Mouse (Mus musculus): ENCODE results near the gene Gm17545. TPM values are rescaled to one million over a fixed set of nuclear protein-coding genes. Genes with fewer than 3 reads are reported as not detected.
"Not testable (repeated sequence)": the region's sequence is repeated elsewhere in the genome, so short reads cannot be mapped to it uniquely, and the experiment has no call there.

The Gm17545 gene
- not detected for total RNA-seq (2022)

DNA sequence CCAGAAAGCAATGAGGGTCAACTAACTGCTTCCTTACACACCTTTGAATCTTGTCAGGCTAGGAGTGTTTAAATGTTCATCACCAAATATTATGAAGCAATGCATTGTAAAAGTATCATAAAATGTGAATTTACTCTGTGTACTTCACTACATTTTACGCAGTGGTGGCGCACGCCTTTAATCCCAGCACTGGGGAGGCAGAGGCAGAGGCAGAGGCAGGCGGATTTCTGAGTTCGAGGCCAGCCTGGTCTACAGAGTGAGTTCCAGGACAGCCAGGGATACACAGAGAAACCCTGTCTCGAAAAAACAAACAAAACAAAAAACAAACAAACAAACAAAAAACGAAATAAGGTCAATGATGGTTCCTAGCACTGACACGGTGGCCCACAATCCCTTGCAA lies at the start of gene Gm17545:
Gm17545 (plus strand) TSS at position 301 of the 400 bp plus-strand sequence.
- DNase-seq (ENCODE audit: low spot score in 2 of 2) = not testable (repeated sequence)

DNA sequence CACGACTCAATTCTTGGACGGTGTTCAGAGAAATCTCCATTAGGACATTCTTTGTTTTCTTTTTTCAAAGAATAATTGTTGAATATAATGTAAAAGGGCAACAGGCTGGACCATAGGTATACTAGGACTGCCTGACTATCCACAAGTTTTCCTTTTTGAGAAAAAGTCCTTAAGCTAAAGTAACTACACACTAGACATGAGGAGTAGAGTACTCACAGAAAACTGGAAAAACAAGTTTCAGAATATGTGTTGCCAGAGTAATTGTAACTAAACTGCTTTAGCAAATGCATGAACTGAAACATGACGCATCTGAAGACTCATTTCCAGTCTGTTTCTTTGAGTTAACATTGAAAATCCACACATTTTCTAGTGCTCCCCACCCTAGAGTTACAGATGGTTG lies 48.7 kb upstream of the Gm17545 start:
- DNase-seq (ENCODE audit: low spot score in 2 of 2) = no peak

DNA sequence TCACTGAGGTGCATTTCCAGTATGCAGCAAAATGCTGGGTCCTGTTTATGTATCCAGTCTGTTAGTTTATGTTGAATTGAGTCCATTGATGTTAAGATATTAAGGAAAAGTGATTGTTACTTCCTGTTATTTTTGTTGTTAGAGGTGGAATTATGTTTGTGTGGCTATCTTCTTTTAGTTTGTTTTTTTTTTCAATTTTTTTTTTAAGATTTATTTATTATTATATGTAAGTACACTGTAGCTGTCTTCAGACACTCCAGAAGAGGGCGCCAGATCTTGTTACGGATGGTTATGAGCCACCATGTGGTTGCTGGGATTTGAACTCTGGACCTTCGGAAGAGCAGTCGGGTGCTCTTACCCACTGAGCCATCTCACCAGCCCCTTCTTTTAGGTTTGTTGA lies 46.5 kb upstream of the Gm17545 start:
- DNase-seq (ENCODE audit: low spot score in 2 of 2) = not testable (repeated sequence)

DNA sequence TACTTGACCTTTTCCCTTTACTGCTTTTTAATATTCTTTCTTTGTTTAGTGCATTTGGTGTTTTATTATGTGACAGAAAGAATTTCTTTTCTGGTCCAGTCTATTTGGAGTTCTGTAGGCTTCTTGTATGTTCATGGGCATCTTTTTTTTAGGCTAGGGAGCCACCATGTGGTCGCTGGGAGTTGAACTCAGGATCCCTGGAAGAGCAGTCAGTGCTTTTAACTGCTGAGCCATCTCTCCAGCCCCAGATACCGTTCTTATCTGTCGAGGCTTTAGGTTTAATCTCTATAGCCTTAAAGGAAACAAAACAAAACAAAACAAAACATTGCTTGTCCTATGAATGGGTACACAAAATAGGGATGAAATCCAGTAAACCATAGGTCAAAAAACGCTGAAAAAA lies 45.7 kb upstream of the Gm17545 start:
- DNase-seq (ENCODE audit: low spot score in 2 of 2) = not testable (repeated sequence)

DNA sequence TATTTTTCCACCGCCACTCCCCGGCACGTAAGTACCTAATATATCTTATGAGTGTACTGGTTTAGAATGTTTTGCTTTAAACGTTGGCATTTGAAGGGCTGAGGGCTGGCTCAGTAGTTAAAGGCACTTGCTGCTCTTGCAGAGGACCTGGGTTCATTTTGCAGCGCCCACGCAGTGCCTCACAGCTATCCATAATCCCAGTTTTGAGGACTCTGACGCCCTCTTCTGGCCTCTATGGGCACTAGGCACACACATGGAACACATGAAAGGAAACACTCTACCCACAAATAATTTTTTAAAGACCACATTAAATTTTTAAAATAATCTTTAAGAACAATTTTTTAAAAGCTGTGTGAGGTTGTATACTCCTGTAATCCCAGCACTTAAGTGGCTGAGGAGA lies 44.6 kb upstream of the Gm17545 start:
- DNase-seq (ENCODE audit: low spot score in 2 of 2) = no peak

- DNase-seq (ENCODE audit: low spot score in 2 of 2) = peak; percentile 98
Observed at GRCm38 (mm10) chr9:22411002-22411857, 42.9 kb upstream of the Gm17545 start, which contains the start of gene 9530077C05Rik. TSS of gene 9530077C05Rik (plus strand) at chr9:22411513.

GRCm38 (mm10) chr9:22416187-22416586 lies 37.9 kb upstream of the Gm17545 start:
- DNase-seq (ENCODE audit: low spot score in 2 of 2) = no peak

DNA sequence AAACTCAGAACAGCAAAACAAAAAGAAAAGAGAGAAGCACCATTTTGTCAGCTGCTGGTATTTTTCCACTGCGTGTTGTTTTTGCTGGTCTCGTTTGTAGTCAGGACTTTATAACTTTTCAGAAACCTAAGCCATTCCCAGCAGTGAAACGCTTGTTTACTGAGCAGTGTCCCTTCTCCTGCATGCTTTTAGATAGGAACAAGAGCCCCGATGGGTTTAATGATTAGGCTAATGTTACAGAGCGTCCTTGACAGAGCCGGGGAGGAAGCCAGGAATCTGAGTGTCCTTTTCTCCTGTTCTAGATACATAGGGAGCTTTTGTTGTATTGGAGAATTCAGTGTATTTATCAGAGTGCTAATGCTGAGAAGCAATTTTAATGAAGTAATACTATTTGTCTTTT lies 36.5 kb upstream of the Gm17545 start:
- no peak for DNase-seq (ENCODE audit: low spot score in 2 of 2)

DNA sequence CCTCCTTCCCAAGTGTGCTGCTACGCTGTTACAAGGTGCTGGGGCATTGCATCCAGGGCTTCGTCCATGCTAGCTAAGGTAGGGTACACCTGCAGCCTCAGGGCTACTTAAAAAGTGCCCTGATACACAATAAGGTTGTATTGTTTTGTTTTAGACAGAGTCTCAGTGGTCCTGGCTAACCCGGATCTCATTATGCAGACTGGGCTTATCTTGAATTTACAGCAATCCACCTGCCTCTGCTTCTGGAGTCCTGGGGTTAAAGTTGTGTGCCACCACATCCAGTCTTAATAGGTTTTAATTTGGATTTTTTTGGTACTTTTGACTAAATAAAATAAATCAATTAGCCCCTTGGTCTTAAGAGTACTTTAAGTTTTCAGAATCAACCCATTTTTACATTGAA lies 34.2 kb upstream of the Gm17545 start:
- no peak for DNase-seq (ENCODE audit: low spot score in 2 of 2)

GRCm38 (mm10) chr9:22420491-22420890 lies 33.6 kb upstream of the Gm17545 start:
- DNase-seq (ENCODE audit: low spot score in 2 of 2) = no peak

- DNase-seq (ENCODE audit: low spot score in 2 of 2) = no peak
Observed at GRCm38 (mm10) chr9:22422559-22422958, 31.5 kb upstream of the Gm17545 start.

DNA sequence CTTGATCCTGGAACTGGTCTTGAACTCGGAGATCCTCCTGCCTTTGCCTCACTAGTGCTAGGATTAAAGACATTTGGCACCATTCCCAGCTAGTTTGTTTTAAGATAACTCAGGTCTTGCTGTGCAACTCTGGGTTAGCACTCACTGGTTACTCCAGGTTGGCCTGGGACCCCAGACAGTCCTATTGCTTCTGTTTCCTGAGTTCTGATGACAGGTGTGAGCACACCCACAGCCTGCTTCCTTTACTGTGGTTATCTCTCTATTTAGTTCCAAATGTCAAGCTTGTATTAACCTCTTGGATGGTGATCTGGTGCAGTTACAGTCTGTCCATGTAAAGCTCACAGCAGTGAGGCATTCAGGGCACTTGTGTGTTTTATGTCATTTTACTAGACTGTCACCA lies 30.6 kb upstream of the Gm17545 start:
- DNase-seq (ENCODE audit: low spot score in 2 of 2) = no peak

- DNase-seq (ENCODE audit: low spot score in 2 of 2) = no peak
Observed at GRCm38 (mm10) chr9:22424196-22424595, 29.9 kb upstream of the Gm17545 start.

DNA sequence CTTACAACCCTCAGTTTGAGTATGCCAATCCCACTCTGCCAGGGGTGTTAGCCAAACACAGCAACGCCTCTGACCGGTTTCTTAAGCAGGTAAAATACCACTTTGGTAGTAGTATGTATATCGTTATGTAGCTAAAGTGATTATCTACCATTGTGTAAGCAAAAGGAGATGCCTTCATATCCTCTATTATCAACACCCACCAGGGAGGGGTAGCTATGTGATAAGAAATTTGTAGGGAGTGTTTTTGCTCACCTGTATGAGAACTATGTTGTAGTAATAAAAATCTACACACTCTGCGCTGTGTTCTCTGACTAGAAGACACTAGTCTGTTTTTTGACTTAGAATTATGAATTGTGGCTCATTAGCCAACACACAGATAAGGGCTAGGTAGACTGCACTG lies 29.4 kb upstream of the Gm17545 start:
- DNase-seq (ENCODE audit: low spot score in 2 of 2) = no peak

GRCm38 (mm10) chr9:22428028-22428665 lies 25.9 kb upstream of the Gm17545 start:
- DNase-seq (ENCODE audit: low spot score in 2 of 2) = no peak

- no peak for DNase-seq (ENCODE audit: low spot score in 2 of 2)
Observed at GRCm38 (mm10) chr9:22428666-22429410, 25.3 kb upstream of the Gm17545 start.

DNA sequence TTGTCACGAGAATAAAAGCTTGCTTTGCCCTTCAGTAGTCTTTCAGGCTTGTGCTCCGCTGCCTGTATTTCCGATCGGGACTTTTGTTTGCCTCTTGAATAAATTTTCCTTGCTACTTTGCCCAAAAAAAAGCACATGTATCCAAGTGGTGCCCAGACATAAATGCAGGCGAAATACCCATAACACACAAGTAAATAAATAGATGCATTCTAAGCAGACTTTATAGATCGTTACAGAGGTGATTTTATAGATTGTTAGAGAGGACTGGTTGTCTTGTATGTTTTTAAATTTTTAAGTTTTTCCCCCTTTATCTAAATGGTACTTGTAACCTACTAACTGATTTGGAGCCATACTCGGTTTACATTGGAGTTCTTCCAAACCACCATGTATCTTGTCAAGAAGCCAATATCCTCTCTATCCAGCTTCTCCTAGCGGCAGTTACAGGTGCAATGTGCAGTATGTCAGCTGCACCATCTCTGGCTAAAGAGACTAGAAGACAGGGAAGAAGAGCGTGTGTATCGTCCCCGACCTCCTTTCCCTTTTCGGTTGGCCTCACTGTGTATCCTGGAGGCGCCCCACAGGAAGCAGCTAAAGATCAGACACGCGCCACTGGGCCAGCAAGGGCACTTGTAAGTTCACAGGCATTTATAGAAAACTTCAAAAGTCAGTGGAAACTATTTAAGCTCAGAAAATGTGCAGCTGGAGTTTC lies 24.4 kb upstream of the Gm17545 start:
- DNase-seq (ENCODE audit: low spot score in 2 of 2) = no peak

GRCm38 (mm10) chr9:22430315-22430840 lies 23.7 kb upstream of the Gm17545 start:
- DNase-seq (ENCODE audit: low spot score in 2 of 2) = no peak

DNA sequence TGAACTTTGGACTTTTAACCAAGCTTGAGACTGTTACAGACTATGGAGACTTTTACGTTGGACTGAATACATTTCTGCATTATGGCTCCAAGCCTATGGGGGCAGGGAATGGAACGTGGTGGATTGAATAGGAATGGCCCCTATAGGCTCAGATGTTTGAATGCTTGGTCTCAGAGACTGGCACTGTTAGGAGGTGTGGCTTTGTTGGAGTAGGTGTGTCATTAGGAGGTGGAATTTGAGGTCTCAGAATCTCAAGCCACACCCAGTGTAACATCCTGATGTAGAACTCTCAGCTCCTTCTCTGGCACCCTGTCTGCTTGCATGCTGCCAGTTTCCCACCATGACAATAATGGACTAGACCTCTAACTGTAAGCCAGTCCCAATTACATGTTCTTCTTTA lies 20.9 kb upstream of the Gm17545 start:
- DNase-seq (ENCODE audit: low spot score in 2 of 2) = no peak

- DNase-seq (ENCODE audit: low spot score in 2 of 2) = no peak
Observed at GRCm38 (mm10) chr9:22434101-22434500, 20.0 kb upstream of the Gm17545 start.

- DNase-seq (ENCODE audit: low spot score in 2 of 2) = no peak
Observed at GRCm38 (mm10) chr9:22438826-22439225, 15.3 kb upstream of the Gm17545 start.

Data from layer of hippocampus, adult 8-10 months (tissue).